In the genomic region with DNA sequence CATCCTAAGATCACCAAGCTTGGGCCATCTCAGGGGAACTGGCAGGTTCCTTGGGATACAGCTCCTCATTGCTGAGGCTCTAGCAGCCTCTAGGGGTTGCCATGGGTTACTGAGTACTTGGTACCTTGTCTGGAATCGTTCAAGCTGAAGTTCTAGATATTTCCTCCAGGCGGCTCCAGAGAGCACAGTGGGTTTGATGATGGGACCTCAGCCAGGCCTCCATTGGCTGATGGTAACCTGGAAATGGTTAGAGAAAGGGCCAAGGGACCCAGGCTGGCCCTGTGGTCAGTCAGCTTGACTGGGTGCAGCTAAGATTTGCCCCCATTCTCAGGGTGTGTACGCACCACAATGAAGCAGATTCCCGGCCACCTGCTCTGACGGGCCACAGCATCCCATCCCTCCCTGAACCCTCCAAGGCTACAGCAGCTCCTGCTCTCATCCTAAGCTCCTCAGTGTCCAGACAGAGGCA, we compare ENCODE assay signal across 9 mouse cellular contexts.
DNase-seq lines count a peak whose midpoint lies in the region; ATAC-seq and TF ChIP-seq lines count a peak whose summit lies in the region.
"Had no signal": no experiment of that assay in that cellular context is flagged by ENCODE, and none has a peak within 500 bp of the region (broad histone marks: within the 10 kb centered on the region; RNA-seq: fewer than 3 reads in every experiment).

No protein-coding gene starts in this region.

- no peaks in the 10 kb centered on the region for H3K27me3 ChIP-seq in heart, embryonic 14.5 days (ENCODE audit: control insufficient read depth, insufficient read depth, low read length)
- no peaks in the 10 kb centered on the region for H3K27me3 ChIP-seq in kidney, postnatal 0 days (ENCODE audit: insufficient read depth, low read length)
- H3K27me3 ChIP-seq in liver, adult 2 months (ENCODE audit: control insufficient read depth, insufficient read depth, low read length): no peaks in the 10 kb centered on the region

- no peak overlapping the region for H3K4me3 ChIP-seq in heart, embryonic 14.5 days (ENCODE audit: control insufficient read depth in 1 of 2, insufficient read depth in 1 of 2, low read depth in 1 of 2, low read length in 2 of 2)
- no peak overlapping the region for H3K4me3 ChIP-seq in kidney, postnatal 0 days (replicated peaks; ENCODE audit: low read depth, low read length)
- no peak overlapping the region for H3K4me3 ChIP-seq in liver, adult 2 months (ENCODE audit: insufficient read depth, low read depth, low read length)
- H3K4me3 ChIP-seq: erythroblast, embryonic 14.5 days had no signal

- peaks cover 2 to 12% of the 10 kb centered on the region in 2 experiments; a peak in 2 of 4 replicates for H3K4me1 ChIP-seq in heart, embryonic 14.5 days (ENCODE audit: control insufficient read depth in 2 of 2, insufficient read depth in 2 of 2, low read length in 2 of 2)
- H3K4me1 ChIP-seq in kidney, postnatal 0 days (replicated peaks; ENCODE audit: insufficient read depth, low read length): no peaks in the 10 kb centered on the region
- no peaks in the 10 kb centered on the region for H3K4me1 ChIP-seq in liver, adult 2 months (ENCODE audit: control insufficient read depth, insufficient read depth, low read length)

- no peak for TF ChIP-seq POLR2A in liver, adult 2 months (IDR thresholded peaks at IDR 0.05; ENCODE audit: extremely low read depth, insufficient read depth, low read length)

- DNase-seq in brain, adult 2 months (ENCODE audit: low read depth, low spot score): peak; percentile 90
- DNase-seq in fibroblast of lung, adult 2 months (ENCODE audit: low read depth): peak; percentile 31
- DNase-seq in kidney, postnatal 0 days (ENCODE audit: low spot score): peak; percentile 89
- DNase-seq in liver, adult 2 months (ENCODE audit: extremely low read depth, low read depth, low spot score): peak; percentile 64
- peak; percentile 55 for DNase-seq in naive thymus-derived CD4-positive, alpha-beta T cell, adult 2 months (ENCODE audit: low read depth)
- peak; percentile 66 for DNase-seq in telencephalon, adult 2 months (ENCODE audit: low read depth, low spot score)

- WGBS in heart, embryonic 14.5 days: 53% methylated on average over 5 of the region's 5 CpGs
- WGBS in kidney, postnatal 0 days: 52% methylated on average over 5 of the region's 5 CpGs
- WGBS in liver, adult 2 months: 58% methylated on average over 5 of the region's 5 CpGs

- no peak overlapping the region for H3K27ac ChIP-seq in heart, embryonic 14.5 days (replicated peaks in 1 of 2; ENCODE audit: control insufficient read depth in 1 of 2, insufficient read depth in 1 of 2, low read depth in 2 of 2, low read length in 2 of 2)
- H3K27ac ChIP-seq in kidney, postnatal 0 days: no peak overlapping the region
- no peak overlapping the region for H3K27ac ChIP-seq in liver, adult 2 months (replicated peaks; ENCODE audit: insufficient read depth, low read depth, low read length)

- H3K36me3 ChIP-seq in heart, embryonic 14.5 days (ENCODE audit: control insufficient read depth, insufficient read depth, low read length): no peaks in the 10 kb centered on the region
- H3K36me3 ChIP-seq in kidney, postnatal 0 days (ENCODE audit: insufficient read depth, low read length): no peaks in the 10 kb centered on the region
- H3K36me3 ChIP-seq in liver, adult 2 months (ENCODE audit: control insufficient read depth, insufficient read depth, low read length): no peaks in the 10 kb centered on the region

- peak; percentile 96 for TF ChIP-seq CTCF in kidney, postnatal 0 days (IDR thresholded peaks at IDR 0.05; ENCODE audit: low read depth)
- TF ChIP-seq CTCF in liver, adult 2 months (IDR thresholded peaks at IDR 0.05; ENCODE audit: low read depth, low read length): peak; percentile 72

- H3K4me2 ChIP-seq in heart, embryonic 14.5 days (ENCODE audit: low read length): no peak overlapping the region
- H3K4me2 ChIP-seq in kidney, postnatal 0 days (ENCODE audit: low read length): no peak overlapping the region

- no peaks in the 10 kb centered on the region for H3K79me2 ChIP-seq in liver, adult 2 months (ENCODE audit: control insufficient read depth, insufficient read depth, low read length)

- peak; percentile 87 for ATAC-seq in CD4-positive, CD25-positive, alpha-beta regulatory T cell, adult 4 months
- peak; percentile 55; the same call in 1 of the 2 replicates for ATAC-seq in heart, embryonic 14.5 days (ENCODE audit: insufficient number of reproducible peaks, insufficient read depth, low FRiP score, low read depth)
- peak; percentile 86 for ATAC-seq in kidney, postnatal 0 days (replicated peaks; ENCODE audit: low FRiP score, low read depth)

- no peak overlapping the region for H3K9ac ChIP-seq in heart, embryonic 14.5 days (ENCODE audit: low read length)
- no peak overlapping the region for H3K9ac ChIP-seq in kidney, postnatal 0 days (ENCODE audit: low read depth, low read length)
- no peak overlapping the region for H3K9ac ChIP-seq in liver, adult 2 months (ENCODE audit: low read depth, low read length)

- no peaks in the 10 kb centered on the region for H3K9me3 ChIP-seq in heart, embryonic 14.5 days (ENCODE audit: control insufficient read depth, low read length)
- no peaks in the 10 kb centered on the region for H3K9me3 ChIP-seq in kidney, postnatal 0 days (replicated peaks; ENCODE audit: low read length)

Comparison
In these comparisons a context has a peak if more than half of its experiments do, and no peak if none do; other contexts are left out.
1. DNase-seq: peak in every context shown above with its lines; median percentile 90 in brain, adult 2 months; 89 in kidney, postnatal 0 days; 66 in telencephalon, adult 2 months; 64 in liver, adult 2 months; 55 in naive thymus-derived CD4-positive, alpha-beta T cell, adult 2 months; 31 in fibroblast of lung, adult 2 months.